Mouse (Mus musculus) olfactory bulb, adult 2 months (tissue): ENCODE results near the gene Sez6l.

Experiments used
- CTCF ChIP-seq: fragments of 200-500 bp; IDR thresholded peaks from 2 replicates; pipeline ENCODE4 v1.5.1; 2012; ENCODE audit warnings: low read depth, mild to moderate bottlenecking, low read length, moderate library complexity; ENCODE audit not compliant: insufficient read depth
- POLR2A ChIP-seq: fragments of 200-500 bp; IDR thresholded peaks from 2 replicates; pipeline ENCODE4 v1.6.1; 2012; ENCODE audit warnings: mild to moderate bottlenecking, low read depth, low read length, moderate library complexity; ENCODE audit not compliant: insufficient read depth

- TF ChIP-seq CTCF (no peak), POLR2A (no peak)
These were observed 30.1 kb upstream of the Sez6l start for GRCm38 (mm10) chr5:112607119-112607518.
